Mouse (Mus musculus) intestine, postnatal 0 days (tissue): ENCODE results near the gene Slc13a1. TPM values are rescaled to one million over a fixed set of nuclear protein-coding genes. Genes with fewer than 3 reads are reported as not detected.
"Not testable (repeated sequence)": the region's sequence is repeated elsewhere in the genome, so short reads cannot be mapped to it uniquely, and the experiment has no call there.

ENCODE experiments used
- ATAC-seq: fragments of 200-750 bp; cut with Nextera tagmentation; 2 replicates; pipeline ENCODE4 v1.8.0; 2017; ENCODE audit warnings: mild to moderate bottlenecking, moderate TSS enrichment, moderate library complexity
- H3K27ac ChIP-seq: fragments of 300-500 bp; sonication (generic); 2 replicates; pipeline ENCODE4 v1.5.1; 2014; ENCODE audit warnings: mild to moderate bottlenecking, low read depth, low read length, moderate library complexity
- H3K27me3 ChIP-seq: fragments of 300-500 bp; sonication (generic); replicated peaks from 2 replicates; pipeline ENCODE4 v1.6.1; 2014; ENCODE audit warnings: low read length, mixed read lengths; ENCODE audit not compliant: control insufficient read depth, insufficient read depth
- H3K36me3 ChIP-seq: fragments of 300-500 bp; sonication (generic); 2 replicates; pipeline ENCODE4 v1.6.1; 2014; ENCODE audit warnings: mild to moderate bottlenecking, moderate library complexity; ENCODE audit not compliant: control insufficient read depth, insufficient read depth
- H3K4me1 ChIP-seq: fragments of 300-500 bp; sonication (generic); replicated peaks from 2 replicates; pipeline ENCODE4 v1.6.1; 2014; ENCODE audit warnings: antibody characterized with exemption, low read length, mixed read lengths; ENCODE audit not compliant: control insufficient read depth, insufficient read depth
- H3K4me2 ChIP-seq: fragments of 300-500 bp; sonication (generic); replicated peaks from 2 replicates; pipeline ENCODE4 v1.6.1; 2014; ENCODE audit warnings: low read depth, mild to moderate bottlenecking, moderate library complexity
- H3K4me3 ChIP-seq: fragments of 300-500 bp; sonication (generic); 2 replicates; pipeline ENCODE4 v1.5.1; 2014; ENCODE audit warnings: low read depth, low read length
- H3K9ac ChIP-seq: fragments of 300-500 bp; sonication (generic); 2 replicates; pipeline ENCODE4 v1.6.1; 2014; ENCODE audit warnings: mild to moderate bottlenecking, low read depth, low read length
- H3K9me3 ChIP-seq: fragments of 300-500 bp; sonication (generic); 2 replicates; pipeline ENCODE4 v1.6.1; 2016; ENCODE audit warnings: mixed run types; ENCODE audit not compliant: control insufficient read depth
- CTCF ChIP-seq: sonication (generic); IDR thresholded peaks from 2 replicates; pipeline ENCODE4 v1.5.1; 2016; ENCODE audit warnings: low read depth, mild to moderate bottlenecking, control low read depth, antibody characterized with exemption, moderate library complexity
- WGBS: fragments of 180-500 bp; shearing (Covaris S2); extraction: QIAGEN DNeasy Blood & Tissue Kit; methylation state at CpG from one replicate; pipeline ENCODE4 v1.1.7; 2014; 5-methylcytosine and 5-hydroxymethylcytosine counted together
- polyA plus RNA-seq: library from polyadenylated mRNA; unstranded; fragments of >200 nt; fragmentation: Nextera tagmentation; extraction: Ambion mirVana; gene quantifications from 2 replicates; pipeline ENCODE4 v1.2.1, GENCODE M21; 2015

Gene Slc13a1
- polyA plus RNA-seq: 0.26 and 0.57 TPM in 2 replicates

- WGBS: 50% methylated on average over 5 of the region's 5 CpGs
- H3K4me2 ChIP-seq: no peak within 1 kb of the TSS
- H3K9ac ChIP-seq: no peak within 1 kb of the TSS
- ATAC-seq: no peak
- TF ChIP-seq CTCF: no peak
- no peaks in the 10 kb centered on the region for H3K9me3 ChIP-seq
- H3K4me3 ChIP-seq: no peak within 1 kb of the TSS
- H3K4me1 ChIP-seq: no peaks in the 10 kb centered on the region
- no peak within 1 kb of the TSS for H3K27ac ChIP-seq
- no peaks in the 10 kb centered on the region for H3K36me3 ChIP-seq
- no peaks in the 10 kb centered on the region for H3K27me3 ChIP-seq
These were observed at the start of gene Slc13a1 for GRCm38 (mm10) chr6:24167734-24168327. Gene Slc13a1, minus strand, starts transcription at chr6:24168092.

- Histone ChIP-seq H3K27ac (no peak overlapping the region), H3K9me3 (0 out of 2 replicates have a peak, but pooled peaks cover 5% of the 10 kb centered on the region), H3K36me3 (no peaks in the 10 kb centered on the region), H3K27me3 (no peaks in the 10 kb centered on the region), H3K4me1 (no peaks in the 10 kb centered on the region), H3K4me3 (no peak overlapping the region), H3K9ac (no peak overlapping the region), H3K4me2 (no peak overlapping the region)
- WGBS: 30% methylated on average over 3 of the region's 3 CpGs
- TF ChIP-seq CTCF: no peak
- no peak for ATAC-seq
These were observed 40.0 kb upstream of the Slc13a1 start for GRCm38 (mm10) chr6:24207866-24208265.

- Histone ChIP-seq H3K9me3 (0 out of 2 replicates have a peak, but pooled peaks cover 5% of the 10 kb centered on the region), H3K27ac (no peak overlapping the region), H3K4me1 (no peaks in the 10 kb centered on the region), H3K27me3 (no peaks in the 10 kb centered on the region), H3K9ac (no peak overlapping the region), H3K4me3 (no peak overlapping the region), H3K4me2 (no peak overlapping the region), H3K36me3 (no peaks in the 10 kb centered on the region)
- 81% methylated on average over 6 of the region's 6 CpGs for WGBS
- no peak for ATAC-seq
- TF ChIP-seq CTCF: no peak
These were observed 34.3 kb upstream of the Slc13a1 start for GRCm38 (mm10) chr6:24202226-24202625.

GRCm38 (mm10) chr6:24200644-24201484, 33.0 kb upstream of the Slc13a1 start:
- H3K27ac ChIP-seq: no peak overlapping the region
- H3K4me1 ChIP-seq: no peaks in the 10 kb centered on the region
- H3K9me3 ChIP-seq: 0 out of 2 replicates have a peak, but pooled peaks cover 5% of the 10 kb centered on the region
- no peak overlapping the region for H3K4me3 ChIP-seq
- no peak for ATAC-seq
- no peak for TF ChIP-seq CTCF
- H3K27me3 ChIP-seq: no peaks in the 10 kb centered on the region
- no peak overlapping the region for H3K9ac ChIP-seq
- no peaks in the 10 kb centered on the region for H3K36me3 ChIP-seq
- H3K4me2 ChIP-seq: no peak overlapping the region
- WGBS: 75% methylated on average over 12 of the region's 12 CpGs

GRCm38 (mm10) chr6:24197501-24198195, 29.8 kb upstream of the Slc13a1 start:
- not testable (repeated sequence) for H3K27me3 ChIP-seq, H3K4me3 ChIP-seq, H3K4me2 ChIP-seq, H3K4me1 ChIP-seq, H3K36me3 ChIP-seq, ATAC-seq, H3K9me3 ChIP-seq, H3K9ac ChIP-seq, H3K27ac ChIP-seq
- 58% methylated on average over 10 of the region's 10 CpGs for WGBS

GRCm38 (mm10) chr6:24196406-24196805, 28.5 kb upstream of the Slc13a1 start:
- ATAC-seq, H3K9ac ChIP-seq, H3K27me3 ChIP-seq, H3K27ac ChIP-seq, H3K4me2 ChIP-seq, H3K36me3 ChIP-seq, H3K4me1 ChIP-seq, H3K4me3 ChIP-seq, H3K9me3 ChIP-seq: not testable (repeated sequence)
- 71% methylated on average over 5 of the region's 5 CpGs for WGBS
